Mouse (Mus musculus) heart, adult 2 months (tissue): ENCODE results near the gene Afdn.

Source experiments
- CTCF ChIP-seq: fragments of 200-600 bp; IDR thresholded peaks from 2 replicates; pipeline ENCODE4 v1.8.1; 2022; ENCODE audit warnings: antibody characterized with exemption, mild to moderate bottlenecking, moderate library complexity
- EP300 ChIP-seq: fragments of 200-500 bp; IDR thresholded peaks from 2 replicates; pipeline ENCODE4 v1.6.1; 2011; ENCODE audit warnings: low read depth, low read length, control low read depth; ENCODE audit not compliant: insufficient read depth
- POLR2A ChIP-seq: fragments of 200-500 bp; IDR thresholded peaks from 2 replicates; pipeline ENCODE4 v1.6.1; 2011; ENCODE audit warnings: mild to moderate bottlenecking, low read depth, low read length, control low read depth; ENCODE audit not compliant: insufficient read depth

GRCm38 (mm10) chr17:13743709-13744079 lies 16.6 kb upstream of the Afdn start:
- no peak for TF ChIP-seq CTCF
- TF ChIP-seq EP300: no peak
- no peak for TF ChIP-seq POLR2A
